Mouse (Mus musculus): Measurements from ENCODE around the gene Il18bp. TPM values are rescaled to one million over a fixed set of nuclear protein-coding genes. Genes with fewer than 3 reads are reported as not detected.
"Not testable (repeated sequence)": the region's sequence is repeated elsewhere in the genome, so short reads cannot be mapped to it uniquely, and the experiment has no call there.

The Il18bp gene
- polyA plus RNA-seq, 1 experiment from 2014 or later, result 3.6 TPM

DNA sequence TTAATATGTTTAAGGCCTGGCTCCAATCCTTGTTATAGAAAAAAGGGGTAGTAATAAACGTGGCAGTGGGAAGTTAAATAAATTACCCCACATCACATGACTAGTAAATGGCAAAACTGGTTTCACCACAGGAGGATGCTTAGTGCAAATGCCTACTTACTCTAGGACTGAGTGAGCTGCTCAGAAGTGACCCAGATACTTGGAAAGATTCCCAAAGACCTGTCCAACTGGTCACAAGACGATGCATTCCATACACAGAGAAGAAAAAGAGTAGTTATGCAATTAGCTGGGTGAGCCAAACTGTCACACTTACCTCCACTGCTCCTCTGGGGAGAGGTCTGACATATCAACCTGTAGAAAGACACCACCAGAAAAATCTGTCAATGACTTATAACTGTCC lies 23.8 kb upstream of the Il18bp start:
- Histone ChIP-seq H3K4me1 (ENCODE audit: control insufficient read depth, insufficient read depth, low read length) (no peaks in the 10 kb centered on the region), H3K36me3 (ENCODE audit: control insufficient read depth, insufficient read depth, low read length) (peaks cover 28% of the 10 kb centered on the region), H3K4me2 (replicated peaks; ENCODE audit: low read depth, low read length) (no peak overlapping the region), H3K9me3 (ENCODE audit: control insufficient read depth, low read depth, low read length) (no peaks in the 10 kb centered on the region), H3K9ac (replicated peaks; ENCODE audit: low read depth, low read length) (no peak overlapping the region), H3K27ac (ENCODE audit: low read length) (no peak overlapping the region), H3K27me3 (ENCODE audit: control insufficient read depth, insufficient read depth, low read length) (no peaks in the 10 kb centered on the region), H3K4me3 (ENCODE audit: low read depth, low read length) (no peak overlapping the region)
- no peak for ATAC-seq (ENCODE audit: insufficient number of reproducible peaks, insufficient read depth, low FRiP score, low read depth)
- 75% methylated on average over 2 of the region's 2 CpGs for WGBS

DNA sequence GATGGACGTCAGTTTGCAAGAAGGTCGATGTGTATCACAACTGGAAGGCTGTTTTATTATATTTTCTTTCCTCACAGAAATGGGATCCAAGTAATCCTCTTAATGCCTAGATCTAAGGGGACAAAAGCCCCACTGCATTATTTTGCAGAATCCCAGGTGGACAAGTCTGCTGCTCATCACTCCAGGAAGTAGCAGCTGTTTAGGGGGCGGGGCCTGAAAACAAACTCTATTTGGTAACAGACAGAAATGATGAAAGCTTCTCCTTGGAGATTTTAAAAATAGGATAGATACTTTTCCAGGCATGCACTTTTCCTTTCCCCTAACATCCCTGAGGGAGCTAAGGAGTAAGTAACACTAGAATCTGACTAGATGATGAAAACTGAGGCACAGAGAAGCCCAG lies 18.8 kb upstream of the Il18bp start:
- Histone ChIP-seq H3K4me3 (ENCODE audit: low read depth, low read length) (no peak overlapping the region), H3K9ac (replicated peaks; ENCODE audit: low read depth, low read length) (no peak overlapping the region), H3K4me1 (ENCODE audit: control insufficient read depth, insufficient read depth, low read length) (no peaks in the 10 kb centered on the region), H3K36me3 (ENCODE audit: control insufficient read depth, insufficient read depth, low read length) (peaks cover 53% of the 10 kb centered on the region), H3K27ac (ENCODE audit: low read length) (no peak overlapping the region), H3K9me3 (ENCODE audit: control insufficient read depth, low read depth, low read length) (no peaks in the 10 kb centered on the region), H3K27me3 (ENCODE audit: control insufficient read depth, insufficient read depth, low read length) (no peaks in the 10 kb centered on the region), H3K4me2 (replicated peaks; ENCODE audit: low read depth, low read length) (no peak overlapping the region)
- ATAC-seq (ENCODE audit: insufficient number of reproducible peaks, insufficient read depth, low FRiP score, low read depth), result no peak
- WGBS, result 91% methylated on average over 3 of the region's 3 CpGs

DNA sequence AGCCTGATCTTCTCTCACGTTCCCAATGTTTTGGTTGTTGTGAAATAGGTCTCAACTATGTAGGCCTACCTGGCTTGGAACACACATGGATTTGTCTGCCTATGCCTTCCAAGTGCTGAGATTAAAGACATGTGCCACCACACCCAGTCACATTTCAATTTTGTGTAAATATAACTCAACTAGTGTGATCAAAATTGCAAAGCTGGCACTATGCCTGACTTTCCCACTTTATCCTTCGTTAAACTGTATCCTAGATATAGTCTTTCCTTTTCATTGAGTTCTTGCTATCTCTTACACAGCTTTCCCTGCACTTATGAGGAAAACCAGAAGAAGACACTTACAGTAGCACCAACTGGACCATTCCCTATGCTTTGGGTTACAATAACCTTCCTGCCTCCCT lies 17.0 kb upstream of the Il18bp start:
- Histone ChIP-seq H3K9ac (replicated peaks; ENCODE audit: low read depth, low read length) (no peak overlapping the region), H3K4me3 (ENCODE audit: low read depth, low read length) (no peak overlapping the region), H3K4me1 (ENCODE audit: control insufficient read depth, insufficient read depth, low read length) (no peaks in the 10 kb centered on the region), H3K36me3 (ENCODE audit: control insufficient read depth, insufficient read depth, low read length) (peaks cover 56% of the 10 kb centered on the region), H3K27me3 (ENCODE audit: control insufficient read depth, insufficient read depth, low read length) (no peaks in the 10 kb centered on the region), H3K9me3 (ENCODE audit: control insufficient read depth, low read depth, low read length) (no peaks in the 10 kb centered on the region), H3K27ac (ENCODE audit: low read length) (no peak overlapping the region), H3K4me2 (replicated peaks; ENCODE audit: low read depth, low read length) (no peak overlapping the region)
- 86% methylated on average over 2 of the region's 2 CpGs for WGBS
- ATAC-seq (ENCODE audit: insufficient number of reproducible peaks, insufficient read depth, low FRiP score, low read depth), result no peak

DNA sequence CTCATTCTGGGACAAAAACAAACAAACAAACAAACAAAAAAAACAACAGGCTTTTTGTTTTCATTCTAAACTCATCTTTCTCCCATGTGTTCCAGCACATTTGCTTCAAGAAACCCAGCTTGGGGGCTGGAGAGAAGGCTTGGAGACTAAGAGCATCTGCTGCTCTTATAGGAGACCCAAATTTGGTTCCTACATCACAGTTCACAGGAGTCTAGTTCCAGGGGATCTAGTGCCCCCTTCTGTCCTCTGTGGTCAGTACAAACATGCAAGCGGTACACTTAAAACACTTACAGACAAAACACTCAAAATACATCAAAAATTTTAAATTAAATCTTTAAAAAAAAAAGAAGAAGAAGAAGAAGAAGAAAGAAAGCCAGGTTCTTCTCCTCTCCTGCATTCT lies 16.4 kb upstream of the Il18bp start:
- Histone ChIP-seq H3K27ac (ENCODE audit: low read length) (no peak overlapping the region), H3K4me1 (ENCODE audit: control insufficient read depth, insufficient read depth, low read length) (no peaks in the 10 kb centered on the region), H3K9ac (replicated peaks; ENCODE audit: low read depth, low read length) (no peak overlapping the region), H3K9me3 (ENCODE audit: control insufficient read depth, low read depth, low read length) (no peaks in the 10 kb centered on the region), H3K36me3 (ENCODE audit: control insufficient read depth, insufficient read depth, low read length) (peaks cover 54% of the 10 kb centered on the region), H3K4me2 (replicated peaks; ENCODE audit: low read depth, low read length) (no peak overlapping the region), H3K27me3 (ENCODE audit: control insufficient read depth, insufficient read depth, low read length) (no peaks in the 10 kb centered on the region), H3K4me3 (ENCODE audit: low read depth, low read length) (no peak overlapping the region)
- 92% methylated on average over 1 of the region's 1 CpGs for WGBS
- ATAC-seq (ENCODE audit: insufficient number of reproducible peaks, insufficient read depth, low FRiP score, low read depth), result no peak

DNA sequence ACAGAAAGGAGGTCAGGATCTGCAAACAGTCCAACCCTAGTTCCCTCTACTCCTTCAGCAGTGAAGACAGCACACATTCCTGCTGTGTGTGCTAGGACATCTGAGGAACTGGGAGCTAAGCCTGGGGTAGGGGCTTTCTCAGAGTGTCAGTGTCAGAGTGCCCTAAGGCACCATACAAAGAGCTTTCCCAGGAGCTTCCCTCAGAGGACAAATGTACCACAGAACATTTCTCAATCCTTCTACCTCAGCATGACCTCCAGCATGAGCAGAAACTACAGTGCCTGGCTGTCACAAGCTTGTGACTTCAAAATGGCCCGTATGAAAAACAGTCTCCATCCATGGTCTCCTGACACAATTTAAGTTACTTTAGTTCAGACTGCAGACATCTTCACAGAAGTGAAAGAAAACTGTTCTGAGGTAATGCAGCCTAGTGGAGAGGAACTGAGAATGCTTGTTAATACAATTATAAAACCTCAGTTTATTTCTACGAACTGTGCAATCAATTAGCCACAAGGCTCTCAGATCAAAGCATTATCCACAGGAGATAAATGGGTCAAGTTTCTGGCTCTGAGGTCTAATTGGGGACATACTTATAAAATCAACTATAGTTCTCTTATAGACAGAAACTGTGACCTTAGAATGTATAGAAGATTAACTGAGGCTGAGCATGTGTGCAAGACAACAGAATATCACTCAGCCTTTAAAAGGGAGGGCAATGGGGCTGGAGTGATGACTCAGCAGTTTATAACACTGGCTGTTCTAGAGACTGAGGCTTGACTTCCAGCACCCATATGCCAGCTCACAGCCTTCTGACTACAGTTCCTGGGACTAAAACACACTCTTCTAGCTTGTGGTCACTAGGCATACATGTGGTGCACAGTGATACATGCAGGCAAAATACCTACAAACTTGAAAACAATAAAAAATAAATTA lies 7.0 kb upstream of the Il18bp start:
- H3K9ac ChIP-seq (replicated peaks; ENCODE audit: low read depth, low read length), result no peak overlapping the region
- no peaks in the 10 kb centered on the region for H3K9me3 ChIP-seq (ENCODE audit: control insufficient read depth, low read depth, low read length)
- ATAC-seq (ENCODE audit: insufficient number of reproducible peaks, insufficient read depth, low FRiP score, low read depth), result no peak
- H3K27ac ChIP-seq (ENCODE audit: low read length), result no peak overlapping the region
- no peaks in the 10 kb centered on the region for H3K27me3 ChIP-seq (ENCODE audit: control insufficient read depth, insufficient read depth, low read length)
- no peaks in the 10 kb centered on the region for H3K4me1 ChIP-seq (ENCODE audit: control insufficient read depth, insufficient read depth, low read length)
- H3K4me3 ChIP-seq (ENCODE audit: low read depth, low read length), result no peak overlapping the region
- WGBS, result 82% methylated on average over 2 of the region's 2 CpGs
- no peak overlapping the region for H3K4me2 ChIP-seq (replicated peaks; ENCODE audit: low read depth, low read length)
- H3K36me3 ChIP-seq (ENCODE audit: control insufficient read depth, insufficient read depth, low read length), result peaks cover 35% of the 10 kb centered on the region

DNA sequence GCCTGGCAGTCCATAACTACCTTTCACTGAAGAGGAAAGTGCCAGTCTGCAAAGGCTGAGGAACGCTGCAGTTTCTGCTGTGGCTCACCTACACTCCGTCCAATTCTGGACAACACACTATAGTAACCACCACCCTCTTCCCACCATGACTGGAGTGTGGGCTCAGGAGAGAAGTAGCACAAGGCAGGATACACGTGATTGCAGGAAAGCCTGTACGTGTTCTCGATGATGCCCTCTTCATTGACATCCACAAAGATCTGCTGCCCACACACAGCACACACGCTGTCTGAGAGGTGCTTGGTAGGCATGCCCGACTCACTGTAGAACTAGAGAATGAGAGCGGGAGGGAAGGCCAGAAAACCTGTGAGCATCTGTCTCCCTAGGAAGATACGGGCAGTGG lies 5.3 kb upstream of the Il18bp start:
- H3K27me3 ChIP-seq (ENCODE audit: control insufficient read depth, insufficient read depth, low read length), result no peaks in the 10 kb centered on the region
- no peak overlapping the region for H3K4me3 ChIP-seq (ENCODE audit: low read depth, low read length)
- WGBS, result 95% methylated on average over 9 of the region's 9 CpGs
- no peaks in the 10 kb centered on the region for H3K9me3 ChIP-seq (ENCODE audit: control insufficient read depth, low read depth, low read length)
- no peak overlapping the region for H3K4me2 ChIP-seq (replicated peaks; ENCODE audit: low read depth, low read length)
- peaks cover 46% of the 10 kb centered on the region for H3K36me3 ChIP-seq (ENCODE audit: control insufficient read depth, insufficient read depth, low read length)
- no peak overlapping the region for H3K27ac ChIP-seq (ENCODE audit: low read length)
- H3K4me1 ChIP-seq (ENCODE audit: control insufficient read depth, insufficient read depth, low read length), result no peaks in the 10 kb centered on the region
- no peak for ATAC-seq (ENCODE audit: insufficient number of reproducible peaks, insufficient read depth, low FRiP score, low read depth)
- no peak overlapping the region for H3K9ac ChIP-seq (replicated peaks; ENCODE audit: low read depth, low read length)

DNA sequence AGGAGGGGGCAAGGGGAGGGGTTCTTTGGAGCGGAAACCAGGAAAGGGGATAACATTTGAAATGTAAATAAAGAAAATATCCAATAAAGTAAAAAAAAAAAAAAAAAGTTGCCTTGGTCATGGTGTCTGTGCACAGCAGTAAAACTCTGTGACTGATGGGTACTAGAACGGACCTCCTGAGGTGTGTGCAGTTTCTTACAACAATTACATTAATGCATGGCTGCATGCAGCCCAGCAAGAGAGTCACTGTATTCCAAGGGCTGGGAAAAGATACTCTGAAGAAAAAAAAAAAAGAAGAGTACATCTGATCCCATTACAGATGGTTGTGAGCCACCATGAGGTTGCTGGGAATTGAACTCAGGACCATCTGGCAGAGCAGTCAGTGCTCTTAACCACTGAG lies 2.4 kb upstream of the Il18bp start:
- not testable (repeated sequence) for H3K9ac ChIP-seq (replicated peaks; ENCODE audit: low read depth, low read length); H3K4me3 ChIP-seq (ENCODE audit: low read depth, low read length); H3K9me3 ChIP-seq (ENCODE audit: control insufficient read depth, low read depth, low read length); H3K4me2 ChIP-seq (replicated peaks; ENCODE audit: low read depth, low read length); H3K27me3 ChIP-seq (ENCODE audit: control insufficient read depth, insufficient read depth, low read length); ATAC-seq (ENCODE audit: insufficient number of reproducible peaks, insufficient read depth, low FRiP score, low read depth); H3K4me1 ChIP-seq (ENCODE audit: control insufficient read depth, insufficient read depth, low read length); H3K27ac ChIP-seq (ENCODE audit: low read length)
- peaks cover 56% of the 10 kb centered on the region for H3K36me3 ChIP-seq (ENCODE audit: control insufficient read depth, insufficient read depth, low read length)
- 93% methylated on average over 2 of the region's 2 CpGs for WGBS

DNA sequence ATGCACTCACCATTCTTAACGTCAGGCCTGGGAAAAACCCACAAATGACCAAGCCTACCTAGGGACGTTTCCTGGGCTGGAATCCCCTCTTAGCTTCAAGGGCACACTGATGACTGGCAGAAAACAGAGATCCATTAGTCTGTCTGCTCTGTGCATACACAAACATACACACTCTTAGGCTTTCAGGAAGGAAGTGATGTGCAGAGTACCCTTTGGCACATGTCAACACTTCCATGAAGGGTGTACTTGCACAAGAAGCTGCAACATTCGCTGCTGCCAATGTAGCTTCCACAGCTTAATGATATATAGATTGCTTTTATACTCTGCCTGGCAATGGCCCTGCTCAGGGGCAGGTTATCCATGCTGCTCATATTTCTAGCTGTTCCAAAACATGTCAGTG lies 872 bp upstream of the Il18bp start:
- Histone ChIP-seq H3K27me3 (ENCODE audit: control insufficient read depth, insufficient read depth, low read length) (no peaks in the 10 kb centered on the region), H3K4me3 (ENCODE audit: low read depth, low read length) (no peak overlapping the region), H3K27ac (ENCODE audit: low read length) (no peak overlapping the region), H3K9me3 (ENCODE audit: control insufficient read depth, low read depth, low read length) (no peaks in the 10 kb centered on the region), H3K4me1 (ENCODE audit: control insufficient read depth, insufficient read depth, low read length) (no peaks in the 10 kb centered on the region), H3K36me3 (ENCODE audit: control insufficient read depth, insufficient read depth, low read length) (peaks cover 61% of the 10 kb centered on the region), H3K9ac (replicated peaks; ENCODE audit: low read depth, low read length) (no peak overlapping the region), H3K4me2 (replicated peaks; ENCODE audit: low read depth, low read length) (no peak overlapping the region)
- ATAC-seq (ENCODE audit: insufficient number of reproducible peaks, insufficient read depth, low FRiP score, low read depth), result no peak
- 61% methylated on average over 3 of the region's 3 CpGs for whole genome bisulfite sequencing

DNA sequence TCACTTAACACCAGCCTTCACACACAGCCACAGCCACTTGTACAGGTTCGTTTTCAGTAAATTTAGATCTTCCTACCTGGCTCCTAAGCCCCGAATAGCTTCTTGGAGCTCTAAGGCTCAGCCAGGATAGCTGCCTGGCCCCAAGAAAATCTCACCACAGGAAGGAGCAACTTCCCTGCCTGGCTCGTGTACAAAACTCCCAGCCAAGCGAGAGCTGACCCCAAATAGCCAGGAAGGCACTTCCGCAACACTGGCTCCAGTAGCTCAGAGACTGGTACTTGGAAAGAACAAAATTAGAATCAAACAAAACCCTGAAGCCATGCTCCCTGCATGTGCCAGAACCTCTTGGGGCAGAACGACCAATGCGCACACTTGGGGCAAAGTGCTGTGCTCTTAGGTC lies 456 bp downstream of the Il18bp start:
- WGBS, result 80% methylated on average over 7 of the region's 7 CpGs

More for the DNA sequence above, 456 bp downstream of the Il18bp start:
- H3K36me3 ChIP-seq (ENCODE audit: control insufficient read depth, insufficient read depth, low read length), result peaks cover 70% of the 10 kb centered on the region
- no peaks in the 10 kb centered on the region for H3K4me1 ChIP-seq (ENCODE audit: control insufficient read depth, insufficient read depth, low read length)
- H3K27ac ChIP-seq (ENCODE audit: low read length), result no peak overlapping the region
- no peaks in the 10 kb centered on the region for H3K9me3 ChIP-seq (ENCODE audit: control insufficient read depth, low read depth, low read length)
- H3K4me3 ChIP-seq (ENCODE audit: low read depth, low read length), result no peak overlapping the region
- no peak overlapping the region for H3K9ac ChIP-seq (replicated peaks; ENCODE audit: low read depth, low read length)
- no peak for ATAC-seq (ENCODE audit: insufficient number of reproducible peaks, insufficient read depth, low FRiP score, low read depth)
- H3K27me3 ChIP-seq (ENCODE audit: control insufficient read depth, insufficient read depth, low read length), result no peaks in the 10 kb centered on the region
- no peak overlapping the region for H3K4me2 ChIP-seq (replicated peaks; ENCODE audit: low read depth, low read length)
